Mouse (Mus musculus): ENCODE results near the gene Chrna3.

The Chrna3 gene

DNA sequence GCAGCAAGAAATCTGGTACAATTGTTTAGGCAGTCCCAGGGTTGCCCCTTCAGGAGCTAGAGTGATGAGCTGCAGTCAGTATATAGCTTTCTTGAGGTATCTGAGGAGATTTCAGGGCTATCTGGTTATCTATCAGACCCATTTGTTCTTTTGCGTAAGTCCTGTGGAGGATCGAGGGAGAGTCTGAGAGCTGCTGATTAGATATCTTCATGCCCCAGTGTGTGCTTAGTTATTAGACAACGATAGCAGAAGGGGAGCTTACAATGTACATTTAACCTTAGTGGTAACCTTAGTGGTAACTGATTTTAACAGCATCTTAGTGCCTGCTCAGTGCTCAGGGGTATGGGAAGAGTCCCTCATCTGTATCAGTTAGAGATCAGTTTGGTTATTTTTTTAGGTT is 30.7 kb downstream of the Chrna3 start:
- no peak for DNase-seq (ENCODE audit: low read depth)

DNA sequence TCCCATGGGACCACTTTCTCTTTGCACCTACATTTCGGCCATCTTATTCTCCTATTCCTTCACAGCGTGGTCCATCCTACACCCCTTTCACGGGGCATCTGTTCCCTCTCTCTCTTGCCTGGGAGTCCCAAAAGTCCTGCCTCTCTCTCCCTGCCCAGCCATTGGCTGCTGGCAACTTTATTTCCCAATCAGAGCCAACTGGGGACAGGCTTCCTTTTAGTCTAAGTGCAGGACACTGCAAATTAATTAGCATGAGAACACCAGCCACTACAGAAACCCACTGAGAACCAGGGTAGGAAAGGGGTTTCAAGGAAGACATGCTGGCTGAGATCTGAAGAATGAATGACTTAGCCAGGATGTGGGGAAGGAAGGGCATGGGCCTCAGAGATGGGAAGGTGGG is 32.0 kb downstream of the Chrna3 start:
- DNase-seq (ENCODE audit: low read depth), result no peak

DNA sequence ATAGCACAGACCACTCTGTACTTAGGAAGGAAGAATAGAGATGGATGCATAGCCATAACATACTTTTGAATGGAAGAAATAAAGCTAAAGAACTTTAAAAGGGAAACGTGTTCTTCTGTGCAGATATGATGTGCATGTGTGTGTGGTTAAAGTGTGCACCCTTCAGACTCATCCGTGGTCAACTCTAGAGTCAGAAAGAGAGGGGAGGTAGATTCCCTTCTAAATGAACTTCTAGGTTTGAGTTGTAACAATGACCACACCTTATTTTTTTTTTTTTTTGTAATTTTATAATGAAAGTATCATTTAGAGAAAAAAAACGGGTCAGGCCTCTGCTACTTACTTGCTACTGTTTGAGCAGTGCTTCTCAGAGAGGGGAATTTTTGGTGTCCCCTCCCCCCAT is 36.0 kb downstream of the Chrna3 start:
- no peak for DNase-seq (ENCODE audit: low read depth)

DNA sequence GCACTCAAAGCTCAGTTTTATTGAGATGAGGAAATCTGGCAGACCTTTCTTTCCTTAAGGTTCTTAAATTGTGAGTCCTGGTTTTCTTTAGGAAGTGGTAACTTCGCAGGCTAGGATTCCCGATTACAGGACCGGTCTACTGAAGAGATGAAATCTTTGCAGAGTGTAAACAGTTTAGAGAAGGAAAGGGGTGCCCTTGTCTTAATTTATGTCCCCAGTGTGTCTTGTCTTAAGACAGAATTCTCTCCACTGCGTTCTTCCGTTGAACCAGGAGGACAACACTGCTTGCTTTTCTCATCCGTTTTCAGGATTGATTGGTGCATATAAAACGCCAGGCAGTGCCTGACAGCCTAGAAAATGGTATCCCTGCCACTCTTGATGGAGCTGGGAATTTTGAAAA is 44.0 kb downstream of the Chrna3 start:
- DNase-seq (ENCODE audit: low read depth), result no peak

DNA sequence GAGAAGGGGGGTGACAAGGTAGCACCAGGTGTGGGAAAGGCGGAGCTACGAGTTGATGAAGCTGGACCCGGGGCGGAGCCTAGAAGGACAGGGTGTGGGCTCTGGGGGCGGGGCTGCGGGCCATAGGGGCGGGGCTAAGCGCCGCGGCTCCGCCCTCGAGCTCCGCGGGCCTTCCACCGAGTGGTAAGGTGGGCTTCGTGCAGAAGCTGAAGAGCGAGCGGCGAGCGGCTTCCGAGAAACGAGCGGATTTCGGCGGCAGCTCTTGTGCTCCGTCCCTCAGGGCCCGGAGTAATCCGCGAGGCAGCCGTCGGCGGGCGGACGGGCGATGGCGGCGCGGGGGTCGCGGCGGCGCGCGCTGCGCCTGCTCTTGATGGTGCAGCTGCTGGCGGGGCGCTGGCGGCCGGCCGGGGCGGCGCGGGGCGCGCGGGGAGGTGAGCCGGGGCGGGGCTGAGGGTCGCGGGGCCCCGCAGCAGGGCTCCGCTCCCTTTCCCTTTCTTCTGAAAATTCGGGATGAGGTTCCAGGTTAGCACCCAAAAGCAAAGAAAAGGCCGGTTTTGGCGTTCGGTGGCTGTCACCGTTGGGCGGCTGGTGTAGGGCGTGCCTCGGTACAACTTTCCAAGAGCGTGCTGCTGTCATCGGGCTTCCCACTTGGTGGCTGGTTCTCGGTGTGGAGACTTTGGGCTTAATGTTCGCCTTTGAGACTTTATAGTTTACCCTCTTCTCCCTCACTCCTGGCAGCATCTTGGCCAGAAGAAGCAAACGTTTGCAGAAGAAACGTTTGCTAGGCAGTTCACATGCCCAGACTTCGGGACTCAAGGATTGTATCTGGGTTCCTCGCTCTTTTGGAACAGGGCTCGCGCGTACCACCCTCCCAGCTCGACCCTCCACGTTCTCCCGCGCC is 44.8 kb downstream of the Chrna3 start:
- no peak for DNase-seq (ENCODE audit: low read depth)

DNA sequence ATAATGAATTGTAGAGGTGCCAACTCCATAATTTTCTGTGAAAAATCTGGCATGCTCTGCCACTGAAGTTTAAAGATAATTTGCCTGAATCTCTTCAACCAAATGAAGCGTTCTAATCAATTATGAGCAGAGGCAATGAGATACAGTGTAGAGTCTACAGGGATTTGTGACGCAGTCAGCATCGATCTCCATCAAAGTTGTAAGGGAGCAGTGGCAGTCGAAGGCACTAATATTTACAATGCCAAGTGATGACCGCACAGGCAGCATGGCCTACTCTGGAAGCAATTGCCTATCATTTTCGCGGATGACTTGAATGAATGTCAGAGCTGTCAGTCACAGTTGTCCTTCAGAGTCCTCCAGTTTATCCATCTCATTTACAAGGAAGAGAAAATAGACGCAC is 45.7 kb downstream of the Chrna3 start, which contains the start of gene Chrna5:
Gene Chrna5 (plus strand): TSS at position 207 of the 400 bp plus-strand sequence.
- DNase-seq (ENCODE audit: low read depth), result no peak

DNA sequence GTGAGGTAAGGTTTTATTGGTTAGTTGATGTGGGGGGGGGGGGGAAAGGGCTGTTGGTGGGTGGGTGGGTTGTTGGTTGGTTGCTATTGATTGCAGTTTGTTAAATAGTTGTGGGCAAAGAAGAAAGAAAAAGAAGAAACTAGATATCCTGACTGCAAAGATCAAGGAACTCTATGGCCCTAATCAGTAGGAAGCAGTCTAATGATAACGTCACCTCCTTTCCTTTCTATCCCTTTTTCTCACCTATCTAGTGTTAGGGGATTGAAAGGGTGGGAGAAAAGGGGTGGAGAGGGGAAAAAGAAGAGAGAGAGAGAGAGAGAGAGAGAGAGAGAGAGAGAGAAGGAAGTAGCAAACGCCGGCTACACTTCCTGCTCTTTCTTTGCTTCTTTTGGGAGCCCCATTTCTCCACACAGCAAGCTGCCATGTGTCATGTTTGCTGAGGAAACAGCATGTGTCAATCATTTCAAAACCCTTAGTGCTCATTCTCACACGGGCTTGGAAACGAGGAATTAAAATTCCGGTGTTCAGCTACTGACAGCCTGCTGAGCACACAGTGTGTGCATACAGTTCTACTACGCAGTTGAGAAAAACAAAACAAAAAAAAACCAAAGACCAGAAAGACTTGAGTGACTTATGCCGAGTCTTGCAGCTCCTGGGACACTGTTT is 56.3 kb downstream of the Chrna3 start:
- no peak for DNase-seq (ENCODE audit: low read depth)

DNA sequence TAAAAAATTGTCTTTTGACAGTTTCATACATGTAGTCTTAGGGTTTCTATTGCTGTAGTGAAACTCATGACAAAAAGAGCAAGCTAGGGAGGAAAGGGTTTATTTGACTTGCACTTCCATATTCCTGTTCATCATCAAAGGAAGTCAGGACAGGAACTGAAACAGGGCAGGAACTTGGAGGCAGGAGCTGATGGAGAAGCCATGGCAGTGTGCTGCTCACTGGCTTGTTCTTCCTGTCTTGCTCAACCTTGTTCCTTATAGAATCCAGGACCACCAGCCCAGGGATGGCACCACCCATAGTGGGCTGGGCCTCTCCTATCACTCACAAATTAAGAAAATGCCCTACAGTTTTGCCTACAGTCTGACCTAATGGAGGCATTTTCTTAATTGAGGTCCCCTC is 62.7 kb downstream of the Chrna3 start:
- no peak for DNase-seq (ENCODE audit: low read depth)

DNA sequence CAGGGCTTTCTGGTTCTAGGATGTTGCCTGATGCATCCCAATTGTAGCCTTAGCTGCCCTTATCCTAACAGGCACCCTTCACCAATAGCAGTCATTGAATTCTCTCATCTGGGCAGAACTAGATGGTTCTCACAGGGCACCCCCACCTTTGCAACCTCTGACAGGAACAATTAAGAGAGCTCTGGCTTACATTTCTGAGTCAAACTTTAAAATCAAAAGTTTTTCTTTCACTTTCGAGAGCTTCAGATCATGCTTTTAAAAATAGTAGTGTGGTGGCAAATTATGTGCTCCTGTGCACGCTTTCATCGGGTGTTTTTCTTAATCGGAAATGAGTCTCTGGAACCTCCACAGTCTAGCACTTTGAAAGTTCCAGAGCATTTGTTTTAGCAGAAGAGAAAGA is 65.3 kb downstream of the Chrna3 start:
- no peak for DNase-seq (ENCODE audit: low read depth)
